17 mouse cellular contexts compared by ENCODE assay signal in genomic region chr2:104331261-104331660, GRCm38 (mm10).
"Had no signal": no experiment of that assay in that cellular context is flagged by ENCODE, and none has a peak within 500 bp of the region (broad histone marks: within the 10 kb centered on the region; RNA-seq: fewer than 3 reads in every experiment).

No protein-coding gene starts in this region.

- H3K27ac ChIP-seq: midbrain, embryonic 10.5 days; midbrain, embryonic 12.5 days; neural tube, embryonic 13.5 days; neural tube, embryonic 15.5 days had no signal

- DNase-seq: lung, adult 18-20 months; lung, embryonic 14.5 days; lung, postnatal 10 days; lung, postnatal 4 days; midbrain, embryonic 14.5 days; retina, postnatal 1 day; right cerebral cortex, postnatal 25 days; right cerebral cortex, postnatal 4 days; spleen, adult 18-20 months; thymus, adult 2 months; thymus, postnatal 25 days; thymus, postnatal 4 days had no signal

- H3K4me3 ChIP-seq: midbrain, embryonic 10.5 days; midbrain, embryonic 12.5 days; myocyte; neural tube, embryonic 13.5 days; neural tube, embryonic 15.5 days had no signal

- H3K4me1 ChIP-seq: midbrain, embryonic 10.5 days had no signal
